Mouse (Mus musculus): Measurements from ENCODE around the gene Eya3. TPM values are rescaled to one million over a fixed set of nuclear protein-coding genes. Genes with fewer than 3 reads are reported as not detected.
"Not testable (repeated sequence)": the region's sequence is repeated elsewhere in the genome, so short reads cannot be mapped to it uniquely, and the experiment has no call there.

Eya3 gene
- polyA plus RNA-seq, 1 experiment, result 0.65 TPM

- Histone ChIP-seq H3K4me3 (replicated peaks) (no peak overlapping the region), H3K9me3 (ENCODE audit: control insufficient read depth, low read length) (no peaks in the 10 kb centered on the region; the same call in 1 of the 2 replicates), H3K36me3 (ENCODE audit: control insufficient read depth) (no peaks in the 10 kb centered on the region), H3K4me1 (ENCODE audit: control insufficient read depth) (peaks cover 5% of the 10 kb centered on the region), H3K27me3 (ENCODE audit: control insufficient read depth) (peaks cover 48% of the 10 kb centered on the region)
- no peak for TF ChIP-seq TAL1 (IDR thresholded peaks at IDR 0.05; ENCODE audit: low read length)
- no peak for TF ChIP-seq GATA1 (IDR thresholded peaks at IDR 0.05; ENCODE audit: low read length)
Observed at GRCm38 (mm10) chr4:132760296-132760695, 121.5 kb downstream of the Eya3 start.

- H3K9me3 ChIP-seq (ENCODE audit: control insufficient read depth, low read length), result no peaks in the 10 kb centered on the region
- H3K36me3 ChIP-seq (ENCODE audit: control insufficient read depth), result no peaks in the 10 kb centered on the region
- H3K27me3 ChIP-seq (ENCODE audit: control insufficient read depth), result peaks cover 25% of the 10 kb centered on the region
- H3K4me3 ChIP-seq (replicated peaks), result no peak overlapping the region
- no peak for TF ChIP-seq TAL1 (IDR thresholded peaks at IDR 0.05; ENCODE audit: low read length)
- TF ChIP-seq GATA1 (IDR thresholded peaks at IDR 0.05; ENCODE audit: low read length), result no peak
- peaks cover 7% of the 10 kb centered on the region for H3K4me1 ChIP-seq (ENCODE audit: control insufficient read depth)
Observed at GRCm38 (mm10) chr4:132762602-132763001, 123.8 kb downstream of the Eya3 start.

GRCm38 (mm10) chr4:132763125-132763524, 124.3 kb downstream of the Eya3 start:
- H3K4me3 ChIP-seq (replicated peaks); H3K9me3 ChIP-seq (ENCODE audit: control insufficient read depth, low read length); H3K36me3 ChIP-seq (ENCODE audit: control insufficient read depth): not testable (repeated sequence)
- Histone ChIP-seq H3K4me1 (ENCODE audit: control insufficient read depth) (peaks cover 10% of the 10 kb centered on the region), H3K27me3 (ENCODE audit: control insufficient read depth) (peaks cover 20% of the 10 kb centered on the region)

GRCm38 (mm10) chr4:132767914-132768876, 129.4 kb downstream of the Eya3 start, which contains the start of gene Rpa2:
Rpa2 (plus strand) TSS chr4:132768332.
- no peak for TF ChIP-seq TAL1 (IDR thresholded peaks at IDR 0.05; ENCODE audit: low read length)
- TF ChIP-seq GATA1 (IDR thresholded peaks at IDR 0.05; ENCODE audit: low read length), result no peak
- Histone ChIP-seq H3K9me3 (ENCODE audit: control insufficient read depth, low read length) (no peaks in the 10 kb centered on the region), H3K4me3 (replicated peaks) (peak within 1 kb of the TSS; percentile 73), H3K27me3 (ENCODE audit: control insufficient read depth) (no peaks in the 10 kb centered on the region), H3K4me1 (ENCODE audit: control insufficient read depth) (peaks cover 30% of the 10 kb centered on the region), H3K36me3 (ENCODE audit: control insufficient read depth) (peaks cover 45% of the 10 kb centered on the region)

- Histone ChIP-seq H3K36me3 (ENCODE audit: control insufficient read depth) (peaks cover 81% of the 10 kb centered on the region), H3K9me3 (ENCODE audit: control insufficient read depth, low read length) (no peaks in the 10 kb centered on the region), H3K27me3 (ENCODE audit: control insufficient read depth) (no peaks in the 10 kb centered on the region), H3K4me1 (ENCODE audit: control insufficient read depth) (peaks cover 30% of the 10 kb centered on the region), H3K4me3 (replicated peaks) (no peak overlapping the region)
- TF ChIP-seq TAL1 (IDR thresholded peaks at IDR 0.05; ENCODE audit: low read length), result no peak
- TF ChIP-seq GATA1 (IDR thresholded peaks at IDR 0.05; ENCODE audit: low read length), result no peak
Observed at GRCm38 (mm10) chr4:132771776-132772175, 133.0 kb downstream of the Eya3 start.

Other genes with a start within 250 kb of the Eya3 start
- gene Phactr4, start 216.5 kb upstream of the Eya3 start, polyA plus RNA-seq (2012), result 0.52 and 0.57 TPM in 2 replicates
- 0.37 and 0.49 TPM in 2 replicates for gene Med18, start 175.1 kb upstream of the Eya3 start, polyA plus RNA-seq (2012)
- 1.5 and 2.4 TPM in 2 replicates for gene Sesn2, start 128.5 kb upstream of the Eya3 start, polyA plus RNA-seq (2012)
- 102 and 103 TPM in 2 replicates for gene Atpif1, start 105.3 kb upstream of the Eya3 start, polyA plus RNA-seq (2012)
- gene Dnajc8, start 103.4 kb upstream of the Eya3 start, polyA plus RNA-seq (2012), result 28.3 and 36.9 TPM in 2 replicates
- gene Ptafr, start 74.9 kb upstream of the Eya3 start, polyA plus RNA-seq (2012), result 0.01 and 0.03 TPM in 2 replicates
- 0.01 TPM in 1 of 2 replicates, not detected in the other for gene Xkr8, start 93.6 kb downstream of the Eya3 start, polyA plus RNA-seq (2012)
- 0.02 TPM in 1 of 2 replicates, not detected in the other for gene Smpdl3b, start 118.3 kb downstream of the Eya3 start, polyA plus RNA-seq (2012)
- gene Rpa2, start 129.3 kb downstream of the Eya3 start, polyA plus RNA-seq (2012), result 8.1 and 9.9 TPM in 2 replicates
- gene Themis2, start 157.4 kb downstream of the Eya3 start, polyA plus RNA-seq (2012), result 0.05 and 0.13 TPM in 2 replicates
- gene Ppp1r8, start 204.2 kb downstream of the Eya3 start, polyA plus RNA-seq (2012), result 1.9 and 2.6 TPM in 2 replicates
- 0.36 and 0.46 TPM in 2 replicates for gene Stx12, start 245.5 kb downstream of the Eya3 start, polyA plus RNA-seq (2012)

Measured in erythroblast, embryonic 14.5 days (primary cell).